Mouse (Mus musculus) gastrocnemius, postnatal 25 days (tissue): ENCODE results near the gene Lrrc4c. TPM values are rescaled to one million over a fixed set of nuclear protein-coding genes. Genes with fewer than 3 reads are reported as not detected.

Source experiments
- DNase-seq: peaks from one replicate; pipeline ENCODE4 v3.0.0; 2022
- long read RNA-seq, 2 experiments: library from polyadenylated mRNA; stranded (forward); transcript quantifications; one replicate each; pipeline ENCODE4 v2.0.0; 2021
- total RNA-seq, 2 experiments: library from RNA; stranded (reverse); gene quantifications; 1 replicate in 1 of 2; 2 replicates in 1 of 2; pipeline ENCODE4 v1.2.3; 2021

The Lrrc4c gene
- under 1 TPM; 0.15 to 0.16 TPM for total RNA-seq
- long read RNA-seq, experiment 1 = 0 reads
- long read RNA-seq, experiment 2 = 0 reads

DNA sequence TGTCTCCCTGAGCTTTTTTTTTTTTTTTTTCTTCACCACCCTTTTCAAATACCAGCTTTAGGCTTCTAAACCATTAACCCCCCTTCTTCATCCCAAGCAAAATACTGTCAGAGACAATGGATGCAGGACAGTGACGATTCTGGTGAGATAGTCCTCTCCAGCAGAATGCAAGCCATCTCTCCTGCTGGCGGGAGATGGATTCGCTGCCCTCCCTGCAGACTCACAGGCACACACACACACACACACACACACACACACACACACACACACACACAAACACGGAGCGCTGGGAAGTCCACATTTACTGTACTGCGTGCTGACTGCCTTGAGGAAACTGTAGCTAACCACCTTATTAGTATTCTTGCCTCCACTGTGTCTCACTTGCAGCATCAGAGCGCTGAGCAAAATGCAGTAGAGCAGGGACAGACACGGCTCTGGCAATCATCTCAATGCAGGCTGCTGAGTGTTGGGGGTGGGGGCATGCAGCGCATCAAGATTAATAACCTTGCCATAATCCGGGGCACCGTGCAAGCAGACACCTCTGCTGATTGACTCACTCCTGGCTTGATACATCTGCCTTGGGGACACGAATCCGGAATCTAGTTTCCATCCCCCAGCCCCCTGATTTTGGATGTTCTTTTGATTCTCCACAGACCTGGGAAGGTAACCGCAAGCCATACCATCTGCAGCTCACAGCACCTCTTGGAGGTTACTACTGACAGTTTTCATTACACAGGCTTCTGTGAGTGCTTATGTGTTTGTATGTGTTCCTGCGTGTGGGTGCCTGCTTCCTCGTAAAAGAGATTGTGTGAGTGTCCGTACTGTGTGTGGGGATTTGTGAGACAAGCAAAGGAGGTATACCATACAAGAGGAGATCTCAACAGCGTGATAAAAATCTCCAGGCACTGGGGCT lies at the start of gene Lrrc4c:
Gene Lrrc4c (plus strand): TSS at position 783 of the 913 bp plus-strand sequence.
- no peak for DNase-seq

DNA sequence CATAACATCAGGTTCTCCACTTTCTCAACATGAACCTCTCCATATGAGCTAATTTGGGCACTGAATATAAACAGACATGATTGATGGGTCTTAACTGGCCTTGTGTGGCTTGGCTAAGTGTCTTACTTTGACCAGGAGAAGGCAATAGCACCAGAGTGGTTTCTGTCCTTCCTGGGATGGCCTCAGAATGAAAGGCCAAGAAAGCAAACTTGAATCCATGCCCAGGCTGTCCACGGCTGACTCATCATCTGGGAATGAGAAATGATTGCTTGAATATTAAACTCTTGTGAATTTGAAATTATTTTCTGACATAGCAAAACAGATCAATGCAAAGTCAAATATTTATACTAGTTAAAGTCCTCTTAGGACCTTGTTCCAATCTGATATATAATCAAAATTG lies 42.9 kb upstream of the Lrrc4c start:
- no peak for DNase-seq

DNA sequence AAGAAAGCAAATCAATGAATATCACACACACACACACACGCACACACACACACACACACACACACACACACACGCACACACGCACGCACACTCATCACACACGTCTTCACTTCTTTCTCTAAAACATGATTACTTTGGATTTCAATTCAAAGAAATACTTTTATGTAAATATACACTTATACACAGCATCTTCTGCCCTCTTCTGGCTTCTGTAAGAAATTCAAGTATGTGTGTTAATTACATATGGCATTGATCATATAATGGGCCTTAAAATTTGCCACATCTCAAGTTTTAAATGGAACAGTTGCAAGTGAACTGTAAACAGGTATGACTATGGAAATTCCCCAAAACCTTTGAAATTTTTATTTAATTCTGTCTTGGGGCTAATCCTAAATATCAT lies 35.0 kb upstream of the Lrrc4c start:
- no peak for DNase-seq

DNA sequence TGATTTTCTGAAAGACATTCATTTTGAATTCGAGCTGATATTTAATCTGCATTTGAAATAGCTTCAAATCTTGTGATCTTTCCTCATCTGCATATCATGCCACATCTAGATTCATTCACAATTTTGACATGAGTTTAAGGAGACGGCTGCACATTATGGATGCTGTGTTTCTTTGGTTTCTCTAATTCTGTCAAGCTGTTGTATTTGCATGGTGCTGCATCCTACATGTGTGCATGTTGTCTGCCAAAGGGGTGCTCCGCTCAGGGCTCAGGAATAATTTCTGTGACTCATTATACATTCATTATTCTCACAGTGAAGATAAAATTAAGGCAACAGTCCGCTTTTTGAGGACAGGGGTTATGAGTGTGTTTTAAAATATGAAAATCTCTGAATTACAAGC lies 30.5 kb upstream of the Lrrc4c start:
- DNase-seq = no peak

DNA sequence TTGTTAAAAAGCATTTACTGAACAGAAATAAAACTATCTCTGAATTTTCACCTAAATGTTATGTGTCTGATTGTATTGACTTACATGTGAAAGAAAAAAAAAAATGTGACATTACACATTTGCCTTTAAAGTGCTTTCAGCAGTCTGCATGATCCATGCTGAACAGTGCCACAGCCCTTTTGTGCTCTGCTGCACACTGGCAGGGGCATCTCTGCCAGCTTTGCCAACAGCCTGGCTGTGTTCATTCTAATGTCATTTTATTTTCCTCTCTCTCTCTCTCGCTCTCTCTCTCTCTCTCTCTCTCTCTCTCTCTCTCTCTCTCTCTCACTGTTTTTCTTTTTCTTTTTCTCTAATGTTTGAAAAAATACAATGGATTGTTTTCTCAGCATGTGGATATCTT lies 27.4 kb upstream of the Lrrc4c start:
- DNase-seq = no peak

DNA sequence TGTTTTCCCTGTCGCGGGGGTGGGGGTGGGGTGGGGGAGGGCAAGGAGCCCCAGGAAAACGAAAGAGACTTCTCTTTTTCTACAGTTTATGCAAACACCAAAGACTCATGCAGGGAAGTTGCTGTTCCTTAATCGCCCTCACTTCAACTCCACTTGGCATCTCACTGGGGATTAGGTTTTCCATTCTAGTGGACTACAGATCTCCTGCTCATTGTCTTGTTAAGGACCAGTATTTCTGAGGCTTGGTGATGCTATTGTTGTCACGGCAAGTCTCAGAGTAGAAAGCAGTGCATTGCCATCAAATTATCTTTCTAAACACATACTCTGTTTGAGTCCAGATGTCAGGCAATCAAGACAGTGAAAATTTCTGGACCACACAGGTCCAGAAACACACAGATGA lies 2.9 kb upstream of the Lrrc4c start:
- DNase-seq = no peak

DNA sequence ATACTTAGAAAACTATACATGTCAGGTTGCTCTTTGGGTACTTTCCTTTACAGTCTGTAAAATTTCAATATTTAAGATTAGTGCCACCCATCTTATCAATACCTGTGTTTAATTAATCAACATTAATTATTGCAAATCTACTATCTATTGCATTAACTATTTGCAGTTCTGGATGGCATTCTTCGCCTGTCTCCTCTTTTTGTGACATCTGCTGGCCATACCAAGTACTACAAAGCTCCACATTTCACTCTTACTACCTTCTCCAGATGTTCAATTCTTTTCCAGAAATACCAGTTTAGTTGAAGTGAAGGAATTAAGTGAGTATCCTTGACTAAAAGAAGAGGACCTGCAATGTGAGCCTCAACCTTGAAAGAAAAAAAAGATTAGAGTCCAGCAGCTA lies 1.4 kb upstream of the Lrrc4c start:
- no peak for DNase-seq

DNA sequence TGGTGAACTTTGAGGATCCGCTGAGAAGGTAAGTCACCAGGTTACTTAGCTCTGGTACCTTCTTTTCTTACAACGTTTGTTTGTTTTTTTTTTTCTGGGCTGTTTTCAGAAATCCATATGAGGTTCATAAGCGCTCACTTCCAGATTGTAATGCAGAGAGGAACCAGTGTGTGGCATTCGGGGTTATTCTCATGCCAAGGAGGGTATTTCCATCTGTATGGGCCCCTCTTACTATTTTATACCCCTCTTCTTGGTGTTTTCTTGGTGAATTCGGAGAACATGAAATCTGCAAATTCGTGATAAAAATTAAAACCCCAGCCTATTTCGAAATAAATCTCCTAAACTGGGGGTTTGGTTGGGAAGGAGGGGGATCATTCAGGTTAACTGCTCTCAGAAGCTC lies 587 bp downstream of the Lrrc4c start:
- DNase-seq = no peak

DNA sequence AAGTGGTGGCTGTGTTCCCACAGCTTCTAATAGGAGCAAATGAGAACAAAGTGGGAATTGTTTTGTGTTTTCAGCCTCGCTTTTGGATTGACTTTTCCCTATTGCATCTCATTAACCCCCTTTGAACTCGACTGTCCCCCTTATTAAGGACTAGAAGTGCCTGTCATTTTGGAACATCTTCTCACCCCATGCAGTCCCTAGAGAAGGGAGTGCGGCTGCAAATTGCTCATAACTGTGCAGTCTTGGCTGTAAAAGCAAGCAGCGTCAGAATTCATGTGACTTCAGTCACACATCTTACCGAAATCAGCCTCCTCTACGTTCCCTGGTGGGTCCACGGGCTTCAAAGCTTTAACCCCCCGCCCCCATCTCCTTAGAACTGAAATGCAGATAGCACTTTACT lies 1.2 kb downstream of the Lrrc4c start:
- no peak for DNase-seq

DNA sequence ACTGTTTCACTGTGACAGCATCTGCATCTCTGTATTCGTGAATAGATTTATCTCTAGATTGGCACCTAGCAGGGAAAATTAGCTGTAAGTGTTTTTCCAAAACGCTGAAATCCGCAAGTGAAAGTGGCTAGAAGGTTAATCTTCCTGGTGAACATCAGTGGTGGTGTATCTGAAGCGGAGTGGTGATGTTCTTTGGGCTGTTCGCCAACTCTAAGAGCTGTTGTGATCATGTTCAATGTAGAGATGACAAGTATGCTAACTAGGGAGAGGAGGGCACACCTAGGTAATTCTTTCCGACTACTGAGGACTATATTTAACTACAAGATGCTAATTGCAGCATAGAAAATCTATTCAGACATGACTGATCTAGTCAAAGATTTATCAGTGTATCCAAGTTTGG lies 1.7 kb downstream of the Lrrc4c start:
- no peak for DNase-seq

DNA sequence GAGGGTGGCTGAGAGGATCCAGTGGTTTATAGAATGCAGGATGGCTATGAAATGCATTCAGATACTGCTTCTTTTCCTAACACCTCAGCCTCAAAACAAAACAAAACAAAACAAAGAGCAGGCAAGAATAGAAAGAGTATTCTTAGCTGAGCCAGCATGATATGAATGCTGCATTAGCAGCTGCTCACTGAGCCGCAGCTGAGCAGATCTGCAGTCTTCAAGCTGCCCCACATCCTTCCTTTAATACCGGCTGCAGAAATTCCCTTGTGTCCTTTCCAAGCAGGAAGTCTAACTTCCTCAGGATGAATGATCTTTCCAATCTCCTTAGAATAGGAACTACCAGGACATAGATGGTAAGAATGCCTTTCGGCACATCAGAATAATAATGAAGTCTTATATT lies 16.7 kb downstream of the Lrrc4c start:
- DNase-seq = no peak

DNA sequence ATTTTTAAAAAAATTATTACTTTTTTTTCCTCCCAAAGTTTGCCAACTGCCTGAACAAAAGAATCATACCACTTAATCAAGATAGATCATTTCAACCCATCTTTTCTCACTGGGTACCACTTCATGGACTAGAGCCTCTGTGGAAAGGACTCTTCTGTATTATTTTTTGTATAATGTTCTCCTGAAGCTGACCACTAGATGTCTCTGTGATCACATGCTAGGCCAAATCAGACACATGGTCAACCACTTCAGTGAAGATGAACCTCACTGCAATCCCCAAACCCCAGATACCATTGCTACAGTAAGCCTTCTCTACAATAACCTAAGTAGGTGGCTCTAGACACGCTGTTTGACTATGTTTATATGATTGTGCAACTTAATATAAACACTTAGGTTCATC lies 19.4 kb downstream of the Lrrc4c start:
- no peak for DNase-seq

DNA sequence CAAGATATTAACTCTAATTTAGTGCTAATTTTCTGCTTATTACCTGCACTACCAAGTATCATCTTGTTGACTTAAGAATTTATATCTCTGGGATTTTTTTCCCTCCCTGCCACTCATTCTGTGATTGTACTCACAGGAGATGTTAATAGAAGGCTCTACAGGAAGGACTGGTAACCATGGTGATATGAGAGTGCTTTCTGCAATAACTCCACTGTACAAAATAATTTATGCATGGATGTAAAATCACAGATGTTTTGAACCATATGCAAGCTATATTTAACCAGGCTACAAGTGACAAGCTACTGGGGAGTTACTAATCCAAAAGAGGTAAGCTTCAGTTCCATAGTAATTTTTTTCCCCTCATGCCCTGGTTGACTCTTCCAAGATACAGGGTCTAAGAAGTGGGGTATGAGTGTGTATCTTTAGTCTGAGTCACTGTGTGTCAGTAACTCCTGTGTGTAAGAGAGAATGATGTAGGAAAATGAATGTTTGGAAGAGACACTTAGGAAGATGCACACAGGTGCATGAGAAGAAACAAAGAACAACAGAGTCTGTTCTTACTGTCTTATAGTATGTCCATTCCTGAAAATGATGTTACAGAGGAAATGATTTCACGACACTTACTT lies 83.3 kb downstream of the Lrrc4c start:
- DNase-seq = no peak

DNA sequence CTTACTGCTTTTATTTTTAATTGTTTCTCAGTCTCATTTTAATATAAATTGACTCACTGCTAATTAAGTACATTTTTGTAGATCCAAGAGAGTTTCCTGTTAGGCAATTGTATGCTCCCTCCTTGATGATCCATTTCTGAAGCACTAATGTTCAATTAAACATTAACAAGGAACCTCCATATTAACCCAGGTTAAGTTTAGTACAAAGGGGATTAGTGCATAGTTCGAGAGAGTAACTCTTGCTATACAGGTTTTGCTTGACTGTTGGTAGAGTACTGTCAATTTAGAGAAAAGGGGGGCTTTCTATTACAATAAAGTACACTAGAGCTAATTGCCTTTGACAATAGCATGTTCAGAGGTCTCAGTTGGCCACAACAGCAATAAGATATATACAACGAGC lies 84.5 kb downstream of the Lrrc4c start:
- DNase-seq = no peak

DNA sequence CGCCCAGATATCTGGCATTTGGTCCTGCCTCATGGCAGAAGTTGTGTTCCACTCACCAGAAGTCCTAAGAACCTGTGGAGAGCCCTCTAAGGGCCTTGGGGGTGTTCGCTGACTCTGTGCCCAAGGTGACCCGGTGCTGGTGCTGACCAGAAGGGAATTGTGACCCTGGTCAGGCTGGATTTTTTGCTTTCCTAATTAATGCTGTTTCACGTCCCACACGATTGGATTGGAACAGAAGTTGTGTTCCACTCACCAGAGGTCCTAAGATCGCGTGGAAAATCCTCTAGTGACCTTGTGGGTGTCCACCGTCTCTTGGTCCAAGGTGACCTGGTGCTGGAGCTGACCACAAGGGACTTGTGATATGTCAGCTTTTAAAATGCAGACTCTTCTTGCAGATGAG lies 88.9 kb downstream of the Lrrc4c start:
- DNase-seq = no peak

DNA sequence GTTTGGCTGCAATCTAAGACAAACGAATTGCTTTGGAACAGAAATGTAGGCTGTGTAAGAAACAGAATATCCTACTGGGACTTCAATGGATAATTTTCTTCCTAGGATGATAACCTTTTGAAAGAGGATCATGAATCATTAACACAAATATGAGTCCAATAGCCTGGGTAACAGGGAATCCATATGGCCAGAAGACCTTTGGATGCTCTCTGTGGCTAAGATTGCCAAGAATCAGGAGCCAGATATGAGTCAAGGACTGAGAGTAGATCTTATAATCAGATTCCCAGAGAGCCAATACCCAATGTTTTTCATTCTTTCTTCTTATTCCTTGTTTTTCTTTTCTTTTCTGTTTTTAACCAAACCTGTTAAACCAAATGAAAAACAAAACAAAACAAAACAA lies 93.2 kb downstream of the Lrrc4c start:
- no peak for DNase-seq

DNA sequence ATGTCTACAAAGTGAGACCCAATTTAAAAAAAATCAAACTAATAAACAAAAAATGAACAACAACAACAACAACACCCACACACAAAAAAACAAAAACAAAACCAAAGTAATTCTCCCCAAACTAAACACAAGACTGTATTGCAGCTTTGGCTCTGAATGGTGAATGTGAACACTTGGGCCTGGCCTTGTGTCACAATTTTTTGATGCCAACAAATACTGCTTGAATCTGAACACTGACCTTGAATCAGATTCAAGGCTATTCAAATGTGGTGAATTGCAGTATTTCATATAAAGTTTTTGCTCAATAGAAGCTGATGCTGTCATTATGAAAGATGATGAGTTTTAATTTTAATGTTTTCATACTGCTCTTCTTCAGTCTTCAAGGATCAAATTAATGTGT lies 143.6 kb downstream of the Lrrc4c start:
- no peak for DNase-seq

DNA sequence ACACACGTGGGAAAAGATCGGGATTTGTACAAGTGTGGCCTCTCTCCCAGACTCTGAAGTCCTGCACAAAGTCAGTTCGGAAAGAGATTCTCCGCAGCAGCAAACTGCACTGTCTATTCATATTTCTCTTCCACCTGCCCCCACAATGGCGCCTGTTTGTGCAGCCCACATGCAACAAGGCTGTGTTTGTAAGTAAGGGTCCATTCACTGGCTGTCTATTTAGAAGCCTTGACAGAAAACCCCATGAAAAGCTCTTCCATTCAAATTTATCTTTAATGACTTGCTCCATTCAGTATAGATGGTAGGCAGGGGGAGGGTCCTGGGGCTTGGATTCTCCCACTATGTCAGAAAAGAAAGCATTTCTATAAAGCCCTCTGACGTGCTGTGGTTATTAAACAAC lies 157.7 kb downstream of the Lrrc4c start:
- no peak for DNase-seq

DNA sequence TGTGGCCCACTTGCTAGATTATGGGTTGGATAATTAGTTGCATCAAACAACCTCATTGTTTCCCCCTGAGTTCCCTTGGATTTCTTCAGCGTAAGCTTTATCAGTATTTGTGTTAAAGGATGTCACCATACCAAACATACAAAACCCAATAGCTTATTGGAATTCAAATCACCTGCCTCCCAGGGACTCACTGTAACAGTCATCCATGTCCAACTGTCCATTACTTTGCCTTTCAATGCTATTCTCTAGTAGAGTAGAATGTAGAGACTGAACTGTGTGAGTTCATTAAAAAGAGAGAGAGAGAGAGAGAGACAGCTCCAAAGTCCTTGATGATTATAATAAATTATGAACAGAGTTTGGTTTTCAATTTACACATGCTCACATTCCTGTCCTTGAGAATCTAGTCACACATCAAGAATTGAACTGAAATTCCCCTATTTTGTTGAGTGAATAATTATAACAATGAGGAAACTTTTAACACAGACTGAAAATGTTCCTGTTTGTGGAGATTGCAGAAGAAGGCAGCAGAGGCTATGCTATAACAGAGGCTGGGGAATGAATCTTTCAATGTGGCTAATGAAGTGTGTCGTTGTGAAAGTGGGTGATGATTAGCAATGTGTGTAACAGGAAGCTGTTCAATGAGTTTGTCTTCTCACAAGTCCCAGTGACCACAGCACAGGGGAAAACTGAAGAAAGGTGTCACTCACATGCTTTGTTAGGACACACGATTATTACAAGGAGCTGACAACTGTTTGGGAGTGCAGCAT lies 181.3 kb downstream of the Lrrc4c start:
- no peak for DNase-seq

DNA sequence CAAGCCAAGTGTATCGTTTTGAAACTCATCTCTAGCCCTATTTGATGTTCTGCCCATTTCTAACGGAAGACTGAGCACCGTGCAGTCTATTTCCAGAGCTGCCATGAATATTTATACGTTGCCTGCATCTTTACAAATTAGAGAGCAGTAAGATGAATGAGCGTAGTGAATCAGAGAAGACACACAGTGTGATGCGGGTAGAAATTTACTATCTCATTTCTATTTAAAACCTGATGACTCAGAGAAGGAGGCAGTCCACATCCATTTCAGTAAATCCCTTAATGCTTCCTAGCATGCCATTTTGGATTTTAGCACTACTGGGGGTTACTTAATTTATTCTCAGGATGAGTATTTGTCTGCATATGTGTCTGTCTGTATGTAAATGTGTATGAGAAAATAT lies 186.2 kb downstream of the Lrrc4c start:
- no peak for DNase-seq

DNA sequence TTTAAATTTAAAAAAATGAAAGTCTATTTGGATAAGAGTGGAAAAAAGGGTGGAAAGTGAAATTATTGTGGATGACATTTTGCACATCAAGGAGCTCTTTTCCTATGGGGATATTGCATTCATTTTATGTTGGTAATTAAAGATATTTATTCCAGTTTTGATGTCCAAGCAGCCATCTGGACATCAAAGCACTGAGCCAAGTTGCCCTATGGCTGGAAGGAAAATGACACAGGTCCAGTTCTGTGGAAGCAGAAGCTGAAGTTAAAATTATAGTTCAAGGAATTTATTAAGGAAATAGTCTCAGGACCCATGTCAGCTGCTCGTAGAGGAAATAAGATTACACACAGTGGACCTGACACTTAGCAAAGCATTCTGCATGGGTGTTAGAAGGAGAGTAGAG lies 187.7 kb downstream of the Lrrc4c start:
- DNase-seq = no peak

DNA sequence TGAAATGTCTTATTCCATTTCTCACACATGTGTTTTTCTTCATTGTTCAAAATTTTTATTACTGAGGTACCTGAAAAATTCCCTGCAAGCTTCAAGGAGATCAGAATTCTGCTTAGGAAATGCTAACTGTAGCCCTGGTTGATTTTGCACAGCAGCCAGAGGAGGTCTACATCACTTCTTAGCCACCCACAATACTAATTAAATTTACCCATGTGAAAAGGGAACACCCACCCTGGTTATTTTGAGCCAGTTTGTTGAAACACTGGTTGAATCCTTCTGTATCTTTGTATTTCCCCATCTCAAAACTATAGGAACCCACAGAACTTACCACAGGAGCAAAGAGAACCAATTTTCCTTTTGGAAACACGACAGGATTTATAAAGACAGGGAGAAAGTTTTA lies 191.0 kb downstream of the Lrrc4c start:
- no peak for DNase-seq

DNA sequence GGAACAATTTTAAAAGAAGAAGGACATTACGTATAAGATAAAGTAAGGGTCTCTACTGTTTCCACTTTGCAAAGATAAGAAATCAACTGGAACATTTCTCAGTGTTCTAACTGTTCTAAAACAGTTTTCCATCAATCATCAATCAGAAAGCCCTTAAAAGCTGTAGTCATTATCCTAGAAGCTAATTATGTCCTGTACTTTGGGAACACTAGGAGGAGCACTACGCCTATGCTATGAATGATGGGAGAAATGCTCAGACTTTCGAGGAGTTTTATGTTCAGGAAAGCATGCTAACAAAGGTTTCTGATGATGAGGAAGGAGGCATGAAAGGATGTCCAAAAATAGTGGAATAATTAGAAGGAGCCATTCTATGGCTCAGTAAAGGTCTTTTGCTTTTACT lies 219.5 kb downstream of the Lrrc4c start:
- DNase-seq = no peak
